Mouse (Mus musculus): ENCODE measurements at regions not wholly inside any gene's neighbourhood (a gene's known extent, or its start where the extent isn't known, plus 50 kb on each side); places are given as distances from the start of the nearest gene placed in this dataset.
A peak's percentile ranks its signal among the peaks of the same experiment; 100 is the strongest.

DNA sequence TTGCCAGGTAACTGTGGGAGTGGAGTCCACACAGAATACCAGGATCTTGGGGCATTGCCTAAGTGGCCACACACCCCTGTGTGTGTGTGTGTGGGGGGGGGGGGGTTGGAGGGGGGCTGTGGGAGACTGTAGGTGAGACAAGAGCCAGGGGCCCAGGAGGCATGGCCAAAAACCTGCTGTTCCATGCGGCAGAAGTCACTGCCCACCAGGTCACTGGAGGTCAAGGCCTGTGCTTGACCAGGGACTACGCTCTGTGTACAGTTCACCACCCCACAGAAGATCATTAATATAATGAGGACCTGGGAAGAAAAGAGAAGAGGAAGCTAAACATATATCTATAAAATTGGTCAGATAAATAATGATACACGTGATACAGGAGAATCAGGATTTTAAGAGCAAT, 889.5 kb downstream of the Ankrd7 start:
- Histone ChIP-seq H3K4me2 (replicated peaks; ENCODE audit: low read depth, low read length) (no peak overlapping the region), H3K27me3 (ENCODE audit: control insufficient read depth, insufficient read depth, low read length) (no peaks in the 10 kb centered on the region), H3K4me1 (replicated peaks; ENCODE audit: control insufficient read depth, insufficient read depth, low read length) (no peaks in the 10 kb centered on the region), H3K36me3 (ENCODE audit: control insufficient read depth, insufficient read depth, low read length) (no peaks in the 10 kb centered on the region), H3K9ac (ENCODE audit: low read depth, low read length) (no peak overlapping the region), H3K4me3 (ENCODE audit: low read depth, low read length) (no peak overlapping the region), H3K9me3 (ENCODE audit: control insufficient read depth, low read length) (no peaks in the 10 kb centered on the region), H3K27ac (ENCODE audit: low read depth, low read length) (no peak overlapping the region)
- DNase-seq (ENCODE audit: low spot score) (no peak), ATAC-seq (ENCODE audit: low FRiP score) (peak; percentile 43; the same call in 1 of the 2 replicates)
- WGBS = 86% methylated on average over 3 of the region's 3 CpGs

DNA sequence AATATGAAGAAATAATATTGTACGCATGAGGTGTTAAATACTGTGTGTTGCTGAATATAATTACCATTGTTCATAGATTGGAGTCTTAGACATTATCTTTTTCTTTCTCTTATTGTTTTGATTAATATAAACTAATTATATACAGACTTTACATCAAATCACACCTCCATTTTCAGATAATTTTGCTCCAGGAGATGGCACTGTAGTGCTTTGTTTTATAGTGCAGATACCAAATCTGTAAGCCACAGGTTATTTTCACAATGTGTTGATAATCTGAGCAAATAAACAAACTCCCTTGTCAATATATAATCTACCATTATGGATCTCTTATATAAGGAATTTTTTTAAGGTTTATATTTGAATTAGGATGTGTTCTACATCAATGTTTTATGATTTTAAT, 899.3 kb downstream of the Ankrd7 start:
- H3K9ac ChIP-seq (ENCODE audit: low read depth, low read length) = no peak overlapping the region
- H3K9me3 ChIP-seq (ENCODE audit: control insufficient read depth, low read length) = no peaks in the 10 kb centered on the region
- ATAC-seq (ENCODE audit: low FRiP score) (no peak), DNase-seq (ENCODE audit: low spot score) (no peak)
- H3K36me3 ChIP-seq (ENCODE audit: control insufficient read depth, insufficient read depth, low read length) = no peaks in the 10 kb centered on the region
- H3K4me1 ChIP-seq (replicated peaks; ENCODE audit: control insufficient read depth, insufficient read depth, low read length) = no peaks in the 10 kb centered on the region
- H3K4me2 ChIP-seq (replicated peaks; ENCODE audit: low read depth, low read length) = no peak overlapping the region
- WGBS = 91% methylated on average over 1 of the region's 1 CpGs
- H3K27me3 ChIP-seq (ENCODE audit: control insufficient read depth, insufficient read depth, low read length) = no peaks in the 10 kb centered on the region
- no peak overlapping the region for H3K4me3 ChIP-seq (ENCODE audit: low read depth, low read length)
- no peak overlapping the region for H3K27ac ChIP-seq (ENCODE audit: low read depth, low read length)

Measured in hindbrain, embryonic 11.5 days (tissue).